Mouse (Mus musculus) embryonic facial prominence, embryonic 15.5 days (tissue): ENCODE measurements around the gene Gm44596. TPM values are rescaled to one million over a fixed set of nuclear protein-coding genes. Genes with fewer than 3 reads are reported as not detected.

Source experiments
- ATAC-seq: fragments of 200-750 bp; cut with Nextera tagmentation; 2 replicates; pipeline ENCODE4 v1.8.0; 2017; ENCODE audit warnings: low read depth, moderate TSS enrichment; ENCODE audit not compliant: insufficient number of reproducible peaks, low FRiP score, low TSS enrichment
- H3K27ac ChIP-seq: fragments of 300-500 bp; sonication (generic); replicated peaks from 2 replicates; pipeline ENCODE4 v1.5.1; 2015; ENCODE audit warnings: mild to moderate bottlenecking, inconsistent platforms
- H3K27me3 ChIP-seq: fragments of 300-500 bp; sonication (generic); 2 replicates; pipeline ENCODE4 v1.6.1; 2015; ENCODE audit warnings: inconsistent platforms
- H3K36me3 ChIP-seq: fragments of 300-500 bp; sonication (generic); 2 replicates; pipeline ENCODE4 v1.6.1; 2015; ENCODE audit warnings: mild to moderate bottlenecking, inconsistent platforms
- H3K4me1 ChIP-seq: fragments of 300-500 bp; sonication (generic); 2 replicates; pipeline ENCODE4 v1.6.1; 2015; ENCODE audit warnings: inconsistent platforms
- H3K4me2 ChIP-seq: fragments of 300-500 bp; sonication (generic); replicated peaks from 2 replicates; pipeline ENCODE4 v1.6.1; 2015; ENCODE audit warnings: mild to moderate bottlenecking, inconsistent platforms
- H3K4me3 ChIP-seq: fragments of 300-500 bp; sonication (generic); replicated peaks from 2 replicates; pipeline ENCODE4 v1.5.1; 2015; ENCODE audit warnings: mild to moderate bottlenecking, inconsistent platforms
- H3K9ac ChIP-seq: fragments of 300-500 bp; sonication (generic); 2 replicates; pipeline ENCODE4 v1.6.1; 2015; ENCODE audit warnings: inconsistent platforms
- H3K9me3 ChIP-seq: fragments of 300-500 bp; sonication (generic); replicated peaks from 2 replicates; pipeline ENCODE4 v1.6.1; 2016; ENCODE audit warnings: inconsistent platforms
- WGBS: fragments of 180-500 bp; shearing (Covaris S2); methylation state at CpG from one replicate; pipeline ENCODE4 v1.1.7; 2015; 5-methylcytosine and 5-hydroxymethylcytosine counted together
- polyA plus RNA-seq: library from polyadenylated mRNA; unstranded; fragments of >200 nt; fragmentation: Nextera tagmentation; extraction: Ambion mirVana; gene quantifications from 2 replicates; pipeline ENCODE4 v1.2.1, GENCODE M21; 2015

Gene Gm44596
- polyA plus RNA-seq, 1 experiment from 2014 or later = not detected

DNA sequence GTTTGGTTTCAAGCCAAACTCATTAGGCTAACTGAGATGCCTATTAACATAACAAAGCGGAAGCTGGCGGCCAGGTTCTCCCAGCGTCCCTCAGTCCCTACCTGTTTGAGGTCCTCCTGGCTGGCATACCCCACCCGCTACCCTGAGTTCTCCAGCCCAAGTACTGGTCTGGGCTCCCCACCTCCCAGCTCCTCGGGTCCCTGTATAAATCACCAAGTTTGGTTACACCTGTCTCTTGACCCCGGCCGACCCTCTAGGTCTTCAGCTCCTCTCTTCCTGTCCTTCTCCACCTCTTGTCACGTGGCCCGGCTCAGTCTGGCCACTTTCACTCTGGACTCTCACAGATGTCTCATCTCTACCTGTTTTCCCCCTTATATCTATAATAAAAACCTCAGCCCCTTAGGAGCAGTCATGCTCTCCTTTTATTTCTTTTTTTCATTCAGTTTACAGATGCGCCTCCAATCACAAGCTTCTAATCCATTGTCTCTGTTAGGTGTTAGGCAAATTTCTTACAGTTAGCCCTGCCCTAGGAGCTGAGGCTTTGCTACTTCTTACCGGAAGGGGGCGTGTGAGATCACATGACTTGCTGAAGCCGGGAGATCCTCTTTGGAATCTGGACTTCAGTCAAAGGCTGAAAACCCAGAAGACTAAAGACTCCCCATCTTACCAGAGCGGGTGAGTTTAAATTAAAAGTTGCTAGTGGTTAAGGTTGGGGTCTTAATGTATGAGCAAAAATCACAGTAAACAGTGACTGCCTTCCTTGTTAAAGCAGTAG is 70.6 kb downstream of the Gm44596 start:
- H3K4me2 ChIP-seq = peak overlapping the region; percentile 31
- no peaks in the 10 kb centered on the region for H3K4me1 ChIP-seq
- no peaks in the 10 kb centered on the region for H3K36me3 ChIP-seq
- no peak overlapping the region for H3K9ac ChIP-seq
- no peaks in the 10 kb centered on the region for H3K9me3 ChIP-seq
- WGBS = 15% methylated on average over 14 of the region's 14 CpGs
- ATAC-seq = 0 out of 2 replicates have a peak, but pooled peaks have one; percentile 40
- no peaks in the 10 kb centered on the region for H3K27me3 ChIP-seq
- H3K27ac ChIP-seq = no peak overlapping the region
- no peak overlapping the region for H3K4me3 ChIP-seq

GRCm38 (mm10) chr6:128447063-128447462 is 71.8 kb downstream of the Gm44596 start:
- H3K9ac ChIP-seq = no peak overlapping the region
- H3K27ac ChIP-seq = no peak overlapping the region
- H3K4me2 ChIP-seq = no peak overlapping the region
- H3K36me3 ChIP-seq = no peaks in the 10 kb centered on the region
- no peaks in the 10 kb centered on the region for H3K27me3 ChIP-seq
- 94% methylated on average over 5 of the region's 5 CpGs for WGBS
- H3K4me3 ChIP-seq = no peak overlapping the region
- no peaks in the 10 kb centered on the region for H3K9me3 ChIP-seq
- ATAC-seq = no peak
- H3K4me1 ChIP-seq = no peaks in the 10 kb centered on the region

DNA sequence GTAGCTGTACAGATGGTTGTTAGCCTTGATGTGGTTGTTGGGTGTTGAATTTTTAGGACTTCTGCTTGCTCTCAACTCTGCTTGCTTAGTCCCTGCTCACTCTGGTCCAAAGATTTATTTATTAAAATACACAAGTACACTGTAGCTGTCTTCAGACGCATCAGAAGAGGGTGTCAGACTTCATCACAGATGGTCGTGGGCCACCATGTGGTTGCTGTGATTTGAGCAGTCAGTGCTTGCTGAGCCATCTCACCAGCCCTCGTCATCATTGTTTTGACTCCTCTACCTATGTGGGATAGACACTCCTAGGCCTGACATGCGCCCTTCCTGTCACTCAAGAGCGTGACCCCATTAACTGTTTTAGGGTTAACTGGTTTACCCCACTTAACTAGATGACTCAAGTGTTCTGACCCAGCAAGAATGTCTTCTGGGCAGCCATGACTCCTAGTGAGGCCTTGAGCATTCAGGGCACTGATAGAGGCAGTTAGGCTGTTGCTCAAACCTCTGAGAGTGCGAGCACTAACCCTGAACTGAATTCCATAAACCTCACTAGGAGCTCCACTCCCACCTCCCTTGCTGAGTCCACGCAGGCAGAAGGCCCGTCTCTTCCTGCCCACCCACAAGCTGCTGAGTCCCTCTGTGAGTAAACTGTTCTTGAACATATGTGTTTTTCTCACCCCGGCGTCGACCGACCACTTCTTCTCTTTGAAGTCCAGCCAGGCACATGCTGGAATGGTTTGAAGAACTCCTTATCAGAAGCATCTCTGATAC is 80.7 kb downstream of the Gm44596 start:
- no peak overlapping the region for H3K9ac ChIP-seq

More for the DNA sequence above, 80.7 kb downstream of the Gm44596 start:
- Histone ChIP-seq H3K36me3 (no peaks in the 10 kb centered on the region), H3K9me3 (no peaks in the 10 kb centered on the region), H3K4me2 (no peak overlapping the region), H3K27ac (no peak overlapping the region), H3K4me1 (no peaks in the 10 kb centered on the region), H3K27me3 (no peaks in the 10 kb centered on the region), H3K4me3 (no peak overlapping the region)
- ATAC-seq = no peak
- WGBS = 68% methylated on average over 12 of the region's 12 CpGs

Other genes with a start within 250 kb of the Gm44596 start
- 156 and 177 TPM in 2 replicates for gene Tspan9, start 231.9 kb upstream of the Gm44596 start, polyA plus RNA-seq
- 7.4 and 8.1 TPM in 2 replicates for gene Tead4, start 74.7 kb upstream of the Gm44596 start, polyA plus RNA-seq
- 26.9 and 30.9 TPM in 2 replicates for gene Tulp3, start 19.7 kb upstream of the Gm44596 start, polyA plus RNA-seq
- gene Rhno1, start 12.6 kb upstream of the Gm44596 start, polyA plus RNA-seq = 108 and 118 TPM in 2 replicates
- gene Foxm1, start 12.5 kb upstream of the Gm44596 start, polyA plus RNA-seq = 25.7 and 31.5 TPM in 2 replicates
- 1.6 TPM in 2 replicates for gene Tex52, start within 50 bp of the Gm44596 start, polyA plus RNA-seq
- 5.5 and 7.5 TPM in 2 replicates for gene Nrip2, start 23.8 kb downstream of the Gm44596 start, polyA plus RNA-seq
- 33.0 and 33.5 TPM in 2 replicates for gene Itfg2, start 49.4 kb downstream of the Gm44596 start, polyA plus RNA-seq
- gene Fkbp4, start 63.2 kb downstream of the Gm44596 start, polyA plus RNA-seq = 341 and 347 TPM in 2 replicates
- 0.07 and 0.48 TPM in 2 replicates for gene Pzp, start 151.2 kb downstream of the Gm44596 start, polyA plus RNA-seq
- 6.8 and 10.3 TPM in 2 replicates for gene A2ml1, start 206.1 kb downstream of the Gm44596 start, polyA plus RNA-seq
- gene Klrb1a, start 248.0 kb downstream of the Gm44596 start, polyA plus RNA-seq = not detected in 2 replicates